Mouse (Mus musculus) c-Kit-negative CD71-positive TER-119-positive erythroid progenitor cells, embryonic 14.5 days (primary cell): Measurements from ENCODE around the gene Cyp27b1.
"Not testable (repeated sequence)": the region's sequence is repeated elsewhere in the genome, so short reads cannot be mapped to it uniquely, and the experiment has no call there.

ENCODE experiments used
- DNase-seq: peaks from one replicate; pipeline ENCODE4 v3.0.0-alpha.2; 2013; ENCODE audit warnings: low read depth, low spot score

The Cyp27b1 gene

GRCm38 (mm10) chr10:127049395-127050118, 1.5 kb downstream of the Cyp27b1 start:
- no peak for DNase-seq

GRCm38 (mm10) chr10:127050119-127050474, 2.0 kb downstream of the Cyp27b1 start:
- DNase-seq, result no peak

- no peak for DNase-seq
These were observed 6.6 kb downstream of the Cyp27b1 start for GRCm38 (mm10) chr10:127054646-127055045.

GRCm38 (mm10) chr10:127055406-127055805, 7.4 kb downstream of the Cyp27b1 start:
- DNase-seq, result no peak

GRCm38 (mm10) chr10:127056490-127056889, 8.4 kb downstream of the Cyp27b1 start:
- DNase-seq, result no peak

- DNase-seq, result no peak
These were observed 10.1 kb downstream of the Cyp27b1 start for GRCm38 (mm10) chr10:127058161-127058560.

GRCm38 (mm10) chr10:127058708-127059107, 10.7 kb downstream of the Cyp27b1 start:
- no peak for DNase-seq

- no peak for DNase-seq
These were observed 11.3 kb downstream of the Cyp27b1 start for GRCm38 (mm10) chr10:127059174-127059967.

- DNase-seq, result no peak
These were observed 12.2 kb downstream of the Cyp27b1 start, which contains the start of gene March9 for GRCm38 (mm10) chr10:127059968-127060916. Gene March9, minus strand, starts transcription at chr10:127060184.

- DNase-seq, result no peak
These were observed 13.0 kb downstream of the Cyp27b1 start for GRCm38 (mm10) chr10:127061085-127061484.

GRCm38 (mm10) chr10:127061513-127061912, 13.5 kb downstream of the Cyp27b1 start:
- DNase-seq, result no peak

- DNase-seq, result not testable (repeated sequence)
These were observed 14.1 kb downstream of the Cyp27b1 start for GRCm38 (mm10) chr10:127062101-127062500.

- no peak for DNase-seq
These were observed 14.5 kb downstream of the Cyp27b1 start for GRCm38 (mm10) chr10:127062503-127062902.

- DNase-seq, result peak; percentile 82
These were observed 15.3 kb downstream of the Cyp27b1 start, which contains the start of gene Cdk4 for GRCm38 (mm10) chr10:127063239-127063872. Gene Cdk4, plus strand, starts transcription at chr10:127063534.

- DNase-seq, result no peak
These were observed 16.1 kb downstream of the Cyp27b1 start for GRCm38 (mm10) chr10:127063913-127064870.

GRCm38 (mm10) chr10:127065981-127066380, 17.9 kb downstream of the Cyp27b1 start:
- no peak for DNase-seq

GRCm38 (mm10) chr10:127066519-127067018, 18.5 kb downstream of the Cyp27b1 start:
- no peak for DNase-seq

GRCm38 (mm10) chr10:127068360-127069038, 20.4 kb downstream of the Cyp27b1 start:
- DNase-seq, result no peak
